Mouse (Mus musculus): ENCODE data around the gene Fam131a. TPM values are rescaled to one million over a fixed set of nuclear protein-coding genes. Genes with fewer than 3 reads are reported as not detected.
"Not testable (repeated sequence)": the region's sequence is repeated elsewhere in the genome, so short reads cannot be mapped to it uniquely, and the experiment has no call there.

Gene Fam131a
- 7.7 and 9.9 TPM in 2 replicates for polyA plus RNA-seq (2011; ENCODE audit: insufficient read length, low read depth, missing spikeins)

GRCm38 (mm10) chr16:20693111-20693701 lies at the start of gene Fam131a:
Fam131a (plus strand) TSS chr16:20693241.
- H3K4me1 ChIP-seq (ENCODE audit: control insufficient read depth, insufficient read depth, low read length), result no peaks in the 10 kb centered on the region; the same call in 1 of the 2 replicates
- H3K4me3 ChIP-seq (ENCODE audit: insufficient read depth, low read length), result peak within 1 kb of the TSS; percentile 19
- TF ChIP-seq POLR2A (IDR thresholded peaks at IDR 0.05; ENCODE audit: low read depth, low read length), result peak; percentile 19
- TF ChIP-seq CTCF (IDR thresholded peaks at IDR 0.05; ENCODE audit: borderline replicate concordance, insufficient read depth, low read length), result no peak
- peak within 1 kb of the TSS; percentile 28; the same call in 1 of the 2 replicates for H3K27ac ChIP-seq (ENCODE audit: insufficient read depth, low read length)

- no peak for TF ChIP-seq CTCF (IDR thresholded peaks at IDR 0.05; ENCODE audit: borderline replicate concordance, insufficient read depth, low read length)
- H3K27ac ChIP-seq (ENCODE audit: insufficient read depth, low read length), result no peak overlapping the region
Observed at GRCm38 (mm10) chr16:20643911-20644310, 49.1 kb upstream of the Fam131a start.

GRCm38 (mm10) chr16:20651076-20651946 lies 41.7 kb upstream of the Fam131a start, which contains the start of gene Psmd2:
Psmd2 (plus strand) TSS chr16:20651652.
- Histone ChIP-seq H3K4me1 (ENCODE audit: control insufficient read depth, insufficient read depth, low read length) (no peaks in the 10 kb centered on the region), H3K27ac (ENCODE audit: insufficient read depth, low read length) (peak within 1 kb of the TSS; percentile 72; the same call in 1 of the 2 replicates)

More at GRCm38 (mm10) chr16:20643911-20644310, 49.1 kb upstream of the Fam131a start:
- no peak overlapping the region for H3K4me3 ChIP-seq (ENCODE audit: insufficient read depth, low read length)
- no peaks in the 10 kb centered on the region for H3K4me1 ChIP-seq (ENCODE audit: control insufficient read depth, insufficient read depth, low read length)

GRCm38 (mm10) chr16:20651947-20652310 lies 41.1 kb upstream of the Fam131a start:
- no peak overlapping the region for H3K27ac ChIP-seq (ENCODE audit: insufficient read depth, low read length)
- H3K4me1 ChIP-seq (ENCODE audit: control insufficient read depth, insufficient read depth, low read length), result no peaks in the 10 kb centered on the region
- H3K4me3 ChIP-seq (ENCODE audit: insufficient read depth, low read length), result peak overlapping the region; percentile 72
- TF ChIP-seq POLR2A (IDR thresholded peaks at IDR 0.05; ENCODE audit: low read depth, low read length), result no peak
- no peak for TF ChIP-seq CTCF (IDR thresholded peaks at IDR 0.05; ENCODE audit: borderline replicate concordance, insufficient read depth, low read length)

More at GRCm38 (mm10) chr16:20651076-20651946, 41.7 kb upstream of the Fam131a start, which contains the start of gene Psmd2:
- H3K4me3 ChIP-seq (ENCODE audit: insufficient read depth, low read length), result peak within 1 kb of the TSS; percentile 72
- TF ChIP-seq POLR2A (IDR thresholded peaks at IDR 0.05; ENCODE audit: low read depth, low read length) (peak; percentile 100), CTCF (IDR thresholded peaks at IDR 0.05; ENCODE audit: borderline replicate concordance, insufficient read depth, low read length) (no peak)

- H3K4me3 ChIP-seq (ENCODE audit: insufficient read depth, low read length), result no peak overlapping the region; the same call in 1 of the 2 replicates
- TF ChIP-seq POLR2A (IDR thresholded peaks at IDR 0.05; ENCODE audit: low read depth, low read length) (no peak), CTCF (IDR thresholded peaks at IDR 0.05; ENCODE audit: borderline replicate concordance, insufficient read depth, low read length) (no peak)
Observed at GRCm38 (mm10) chr16:20653315-20653714, 39.7 kb upstream of the Fam131a start.

GRCm38 (mm10) chr16:20657661-20658060 lies 35.4 kb upstream of the Fam131a start:
- no peak overlapping the region for H3K27ac ChIP-seq (ENCODE audit: insufficient read depth, low read length)
- H3K4me1 ChIP-seq (ENCODE audit: control insufficient read depth, insufficient read depth, low read length), result no peaks in the 10 kb centered on the region
- H3K4me3 ChIP-seq (ENCODE audit: insufficient read depth, low read length), result no peak overlapping the region
- TF ChIP-seq POLR2A (IDR thresholded peaks at IDR 0.05; ENCODE audit: low read depth, low read length) (no peak), CTCF (IDR thresholded peaks at IDR 0.05; ENCODE audit: borderline replicate concordance, insufficient read depth, low read length) (no peak)

More at GRCm38 (mm10) chr16:20653315-20653714, 39.7 kb upstream of the Fam131a start:
- Histone ChIP-seq H3K27ac (ENCODE audit: insufficient read depth, low read length) (no peak overlapping the region), H3K4me1 (ENCODE audit: control insufficient read depth, insufficient read depth, low read length) (no peaks in the 10 kb centered on the region)

GRCm38 (mm10) chr16:20668013-20668412 lies 25.0 kb upstream of the Fam131a start, which contains the start of gene Eif4g1:
Eif4g1 (plus strand) TSS chr16:20668313.
- H3K4me1 ChIP-seq (ENCODE audit: control insufficient read depth, insufficient read depth, low read length); H3K27ac ChIP-seq (ENCODE audit: insufficient read depth, low read length); H3K4me3 ChIP-seq (ENCODE audit: insufficient read depth, low read length): not testable (repeated sequence)

GRCm38 (mm10) chr16:20670291-20670690 lies 22.8 kb upstream of the Fam131a start:
- Histone ChIP-seq H3K27ac (ENCODE audit: insufficient read depth, low read length) (no peak overlapping the region), H3K4me3 (ENCODE audit: insufficient read depth, low read length) (no peak overlapping the region), H3K4me1 (ENCODE audit: control insufficient read depth, insufficient read depth, low read length) (peaks cover 6% of the 10 kb centered on the region)
- TF ChIP-seq POLR2A (IDR thresholded peaks at IDR 0.05; ENCODE audit: low read depth, low read length) (no peak), CTCF (IDR thresholded peaks at IDR 0.05; ENCODE audit: borderline replicate concordance, insufficient read depth, low read length) (no peak)

- Histone ChIP-seq H3K27ac (ENCODE audit: insufficient read depth, low read length) (no peak overlapping the region), H3K4me3 (ENCODE audit: insufficient read depth, low read length) (no peak overlapping the region), H3K4me1 (ENCODE audit: control insufficient read depth, insufficient read depth, low read length) (peaks cover 6% of the 10 kb centered on the region)
- TF ChIP-seq POLR2A (IDR thresholded peaks at IDR 0.05; ENCODE audit: low read depth, low read length) (no peak), CTCF (IDR thresholded peaks at IDR 0.05; ENCODE audit: borderline replicate concordance, insufficient read depth, low read length) (no peak)
Observed at GRCm38 (mm10) chr16:20671886-20672285, 21.2 kb upstream of the Fam131a start.

Measured in embryonic fibroblast, embryonic 13.5 days (primary cell).